Mouse (Mus musculus) stomach, postnatal 0 days (tissue): Measurements from ENCODE around the gene Amotl1.

Experiments
- CTCF ChIP-seq: IDR thresholded peaks from 2 replicates; pipeline ENCODE4 v1.5.1; 2016; ENCODE audit warnings: antibody characterized with exemption, low read depth, mild to moderate bottlenecking, moderate library complexity
- EP300 ChIP-seq: optimal IDR thresholded peaks from 2 replicates; pipeline ENCODE3; 2016; ENCODE audit warnings: antibody characterized with exemption

GRCm38 (mm10) chr9:14625024-14625423, 19.8 kb downstream of the Amotl1 start:
- TF ChIP-seq CTCF (no peak), EP300 (no peak)
